Mouse (Mus musculus) CD4-positive, CD25-positive, alpha-beta regulatory T cell, adult 9 weeks (primary cell): ENCODE data around the gene Tfdp1. TPM values are rescaled to one million over a fixed set of nuclear protein-coding genes. Genes with fewer than 3 reads are reported as not detected.

Experiments
- polyA plus RNA-seq: library from polyadenylated mRNA; unstranded; fragments of 100-300 nt; shearing (Covaris generic); gene quantifications from one replicate; pipeline ENCODE4 v1.2.1, GENCODE M21; 2017

Gene Tfdp1
- 36.4 TPM for polyA plus RNA-seq

GRCm38 (mm10) chr8:13338255-13338860 is at the start of gene Tfdp1:
TSS of gene Tfdp1 (plus strand) at chr8:13338751.

GRCm38 (mm10) chr8:13396725-13397124 is 58.2 kb downstream of the Tfdp1 start, which contains the start of gene Atp4b:
TSS of gene Atp4b (minus strand) at chr8:13396825.

GRCm38 (mm10) chr8:13404666-13405131 is 66.1 kb downstream of the Tfdp1 start, which contains the start of gene Grk1:
TSS of gene Grk1 (plus strand) at chr8:13405081.

Other genes with a start within 250 kb of the Tfdp1 start
- gene Pcid2, start 233.3 kb upstream of the Tfdp1 start, polyA plus RNA-seq: 51.7 TPM
- 23.7 TPM for gene Cul4a, start 233.1 kb upstream of the Tfdp1 start, polyA plus RNA-seq
- 8.4 TPM for gene Lamp1, start 179.6 kb upstream of the Tfdp1 start, polyA plus RNA-seq
- gene Grtp1, start 138.1 kb upstream of the Tfdp1 start, polyA plus RNA-seq: 1.6 TPM
- gene Adprhl1, start 84.6 kb upstream of the Tfdp1 start, polyA plus RNA-seq: not detected
- 40.5 TPM for gene Dcun1d2, start 50.6 kb upstream of the Tfdp1 start, polyA plus RNA-seq
- gene Tmco3, start 50.6 kb upstream of the Tfdp1 start, polyA plus RNA-seq: 34.9 TPM
- gene Atp4b, start 58.1 kb downstream of the Tfdp1 start, polyA plus RNA-seq: not detected
- not detected for gene Grk1, start 66.3 kb downstream of the Tfdp1 start, polyA plus RNA-seq
- gene Tmem255b, start 96.4 kb downstream of the Tfdp1 start, polyA plus RNA-seq: not detected
- not detected for gene Gas6, start 155.7 kb downstream of the Tfdp1 start, polyA plus RNA-seq
- not detected for gene 1700029H14Rik, start 223.7 kb downstream of the Tfdp1 start, polyA plus RNA-seq